Mouse (Mus musculus) forebrain, embryonic 16.5 days (tissue): ENCODE data around the gene Sash3. TPM values are rescaled to one million over a fixed set of nuclear protein-coding genes. Genes with fewer than 3 reads are reported as not detected.
A peak's percentile ranks its signal among the peaks of the same experiment; 100 is the strongest.

Experiments used
- ATAC-seq: fragments of 200-750 bp; cut with Nextera tagmentation; 2 replicates; pipeline ENCODE4 v1.8.0; 2017; ENCODE audit warnings: mild to moderate bottlenecking, moderate library complexity
- H3K27ac ChIP-seq: fragments of 300-500 bp; sonication (generic); 2 replicates; pipeline ENCODE4 v1.5.1; 2014; ENCODE audit warnings: low read length, control low read depth
- H3K27me3 ChIP-seq: fragments of 300-500 bp; sonication (generic); replicated peaks from 2 replicates; pipeline ENCODE4 v1.6.1; 2014; ENCODE audit warnings: low read length; ENCODE audit not compliant: control insufficient read depth, insufficient read depth
- H3K36me3 ChIP-seq: fragments of 300-500 bp; sonication (generic); 2 replicates; pipeline ENCODE4 v1.6.1; 2014; ENCODE audit not compliant: control insufficient read depth, insufficient read depth
- H3K4me1 ChIP-seq: fragments of 300-500 bp; sonication (generic); replicated peaks from 2 replicates; pipeline ENCODE4 v1.6.1; 2014; ENCODE audit warnings: low read length; ENCODE audit not compliant: control insufficient read depth, insufficient read depth
- H3K4me2 ChIP-seq: fragments of 300-500 bp; sonication (generic); 2 replicates; pipeline ENCODE4 v1.6.1; 2014; ENCODE audit warnings: mild to moderate bottlenecking, low read length, control low read depth
- H3K4me3 ChIP-seq: fragments of 300-500 bp; sonication (generic); replicated peaks from 2 replicates; pipeline ENCODE4 v1.5.1; 2014; ENCODE audit warnings: mild to moderate bottlenecking, low read length, control low read depth
- H3K9ac ChIP-seq: fragments of 300-500 bp; sonication (generic); replicated peaks from 2 replicates; pipeline ENCODE4 v1.6.1; 2014; ENCODE audit warnings: low read depth, low read length, control low read depth
- H3K9me3 ChIP-seq: fragments of 300-500 bp; sonication (generic); 2 replicates; pipeline ENCODE4 v1.6.1; 2016; ENCODE audit warnings: low read length; ENCODE audit not compliant: control insufficient read depth
- WGBS: fragments of 180-500 bp; shearing (Covaris S2); extraction: QIAGEN DNeasy Blood & Tissue Kit; methylation state at CpG from one replicate; pipeline ENCODE4 v1.1.7; 2014; 5-methylcytosine and 5-hydroxymethylcytosine counted together
- polyA plus RNA-seq: library from polyadenylated mRNA; unstranded; fragments of >200 nt; fragmentation: Nextera tagmentation; extraction: Ambion mirVana; gene quantifications from 2 replicates; pipeline ENCODE4 v1.2.1, GENCODE M21; 2015

Sash3 gene
- polyA plus RNA-seq, 1 experiment from 2014 or later: 0.90 TPM

DNA sequence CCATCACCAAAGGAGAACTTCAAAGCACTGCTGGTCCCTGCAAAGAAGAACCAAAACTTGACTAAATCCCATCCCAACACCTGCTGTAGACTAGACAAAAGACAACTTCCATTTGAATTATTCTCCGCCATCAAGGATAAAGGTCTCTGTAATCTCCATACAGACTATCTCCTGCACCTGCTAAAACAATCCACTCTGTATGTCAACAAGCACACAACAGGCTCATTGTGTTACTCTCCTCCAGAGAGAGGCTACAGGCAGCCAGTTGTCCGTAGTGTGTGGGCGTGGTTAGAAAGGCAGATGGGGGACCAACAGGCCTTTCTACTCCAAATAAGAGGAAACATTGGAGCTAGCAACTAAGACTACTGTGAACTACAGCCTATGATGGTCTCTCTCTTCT is 51.6 kb downstream of the Sash3 start:
- Histone ChIP-seq H3K4me1 (no peaks in the 10 kb centered on the region), H3K27ac (no peak overlapping the region), H3K36me3 (no peaks in the 10 kb centered on the region), H3K27me3 (no peaks in the 10 kb centered on the region), H3K9ac (no peak overlapping the region), H3K4me2 (no peak overlapping the region), H3K9me3 (no peaks in the 10 kb centered on the region), H3K4me3 (no peak overlapping the region)
- 76% methylated on average over 3 of the region's 3 CpGs for WGBS
- ATAC-seq: no peak

DNA sequence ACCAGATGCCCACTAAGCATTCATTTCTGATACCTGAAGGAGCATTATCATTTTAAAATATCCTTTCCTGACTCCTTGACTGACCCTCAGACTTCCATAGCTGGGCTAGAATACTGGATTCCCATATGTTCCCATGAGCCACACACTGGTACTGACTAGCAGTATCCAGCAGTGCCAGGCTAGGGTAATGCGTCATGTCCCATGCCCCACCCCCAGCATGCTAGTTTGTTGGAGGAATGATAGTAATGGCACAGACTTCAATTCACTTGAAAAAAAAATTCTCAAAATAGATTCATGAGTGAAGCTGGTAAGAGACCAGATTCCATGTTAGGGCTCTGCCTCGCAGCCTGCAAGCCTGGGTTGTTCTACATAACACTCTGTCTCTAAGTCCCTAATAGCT is 52.8 kb downstream of the Sash3 start:
- Histone ChIP-seq H3K4me2 (no peak overlapping the region), H3K36me3 (no peaks in the 10 kb centered on the region), H3K4me3 (no peak overlapping the region), H3K27ac (no peak overlapping the region), H3K4me1 (no peaks in the 10 kb centered on the region), H3K9ac (no peak overlapping the region), H3K9me3 (no peaks in the 10 kb centered on the region), H3K27me3 (no peaks in the 10 kb centered on the region)
- no peak for ATAC-seq
- WGBS: 86% methylated on average over 2 of the region's 2 CpGs

DNA sequence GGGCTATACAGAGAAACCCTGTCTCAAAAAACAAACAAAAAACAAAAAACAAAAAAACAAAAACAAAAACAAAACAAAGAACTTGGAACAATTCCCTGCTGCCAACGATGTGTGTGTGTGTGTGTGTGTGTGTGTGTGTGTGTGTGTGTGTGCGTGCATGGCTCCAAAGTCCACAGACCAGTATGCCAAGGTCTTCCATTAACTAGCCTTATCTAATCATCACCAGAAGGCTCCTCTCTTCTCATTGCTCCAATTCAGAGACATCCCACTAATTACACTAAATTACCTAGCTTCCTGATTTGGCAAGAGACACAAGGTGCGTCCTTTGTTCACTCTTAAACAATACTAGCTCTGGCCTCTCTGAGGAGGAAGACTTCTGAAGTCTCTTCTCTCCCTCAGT is 54.5 kb downstream of the Sash3 start:
- ATAC-seq: no peak
- H3K9me3 ChIP-seq: no peaks in the 10 kb centered on the region
- no peak overlapping the region for H3K4me3 ChIP-seq
- no peak overlapping the region for H3K9ac ChIP-seq
- H3K27me3 ChIP-seq: no peaks in the 10 kb centered on the region
- no peak overlapping the region for H3K27ac ChIP-seq
- no peak overlapping the region for H3K4me2 ChIP-seq
- 0 out of 2 replicates have a peak, but pooled peaks cover 5% of the 10 kb centered on the region for H3K4me1 ChIP-seq
- 82% methylated on average over 2 of the region's 3 CpGs for WGBS
- H3K36me3 ChIP-seq: no peaks in the 10 kb centered on the region

GRCm38 (mm10) chrX:48201973-48202372 is 55.7 kb downstream of the Sash3 start:
- 86% methylated on average over 7 of the region's 7 CpGs for WGBS
- ATAC-seq: no peak
- Histone ChIP-seq H3K4me1 (peaks cover 12% of the 10 kb centered on the region; the same call in 1 of the 2 replicates), H3K27me3 (no peaks in the 10 kb centered on the region), H3K9ac (no peak overlapping the region), H3K36me3 (no peaks in the 10 kb centered on the region), H3K27ac (no peak overlapping the region), H3K4me3 (no peak overlapping the region), H3K4me2 (no peak overlapping the region), H3K9me3 (no peaks in the 10 kb centered on the region)

DNA sequence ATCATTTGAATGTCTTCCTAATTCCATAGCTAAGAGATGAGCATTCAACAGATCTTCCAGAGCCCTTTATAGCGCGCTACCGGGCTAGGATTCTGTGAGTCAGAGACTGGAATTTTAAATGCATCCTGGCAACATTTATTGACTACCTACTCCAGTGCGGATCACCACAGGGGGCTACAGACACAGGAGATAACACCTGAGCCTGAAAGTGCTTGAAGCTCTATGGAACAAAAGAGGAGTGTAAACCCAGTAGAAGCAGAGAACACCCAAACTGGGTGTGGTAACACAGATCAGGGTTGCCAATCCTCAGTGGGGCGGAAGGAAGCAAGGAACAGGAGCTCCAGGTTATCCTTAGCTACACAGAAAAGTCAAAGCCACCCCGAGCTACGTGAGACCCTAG is 56.2 kb downstream of the Sash3 start:
- Histone ChIP-seq H3K27ac (no peak overlapping the region), H3K4me3 (no peak overlapping the region), H3K4me1 (peaks cover 12% of the 10 kb centered on the region; the same call in 1 of the 2 replicates), H3K36me3 (no peaks in the 10 kb centered on the region), H3K27me3 (no peaks in the 10 kb centered on the region), H3K9ac (no peak overlapping the region), H3K4me2 (no peak overlapping the region), H3K9me3 (no peaks in the 10 kb centered on the region)
- no peak for ATAC-seq
- 89% methylated on average over 7 of the region's 7 CpGs for WGBS

GRCm38 (mm10) chrX:48202995-48203394 is 56.8 kb downstream of the Sash3 start:
- H3K27me3 ChIP-seq: no peaks in the 10 kb centered on the region
- H3K4me2 ChIP-seq: no peak overlapping the region
- no peaks in the 10 kb centered on the region for H3K9me3 ChIP-seq
- H3K36me3 ChIP-seq: no peaks in the 10 kb centered on the region
- 86% methylated on average over 4 of the region's 4 CpGs for WGBS
- ATAC-seq: no peak
- H3K4me1 ChIP-seq: peaks cover 12% of the 10 kb centered on the region; the same call in 1 of the 2 replicates
- H3K27ac ChIP-seq: no peak overlapping the region
- H3K4me3 ChIP-seq: no peak overlapping the region
- H3K9ac ChIP-seq: no peak overlapping the region

GRCm38 (mm10) chrX:48203763-48204162 is 57.5 kb downstream of the Sash3 start:
- Histone ChIP-seq H3K36me3 (no peaks in the 10 kb centered on the region), H3K27me3 (no peaks in the 10 kb centered on the region), H3K4me2 (no peak overlapping the region), H3K4me3 (no peak overlapping the region), H3K27ac (no peak overlapping the region), H3K9ac (no peak overlapping the region), H3K4me1 (peaks cover 12% of the 10 kb centered on the region; the same call in 1 of the 2 replicates), H3K9me3 (no peaks in the 10 kb centered on the region)
- ATAC-seq: no peak
- WGBS: 87% methylated on average over 7 of the region's 7 CpGs

DNA sequence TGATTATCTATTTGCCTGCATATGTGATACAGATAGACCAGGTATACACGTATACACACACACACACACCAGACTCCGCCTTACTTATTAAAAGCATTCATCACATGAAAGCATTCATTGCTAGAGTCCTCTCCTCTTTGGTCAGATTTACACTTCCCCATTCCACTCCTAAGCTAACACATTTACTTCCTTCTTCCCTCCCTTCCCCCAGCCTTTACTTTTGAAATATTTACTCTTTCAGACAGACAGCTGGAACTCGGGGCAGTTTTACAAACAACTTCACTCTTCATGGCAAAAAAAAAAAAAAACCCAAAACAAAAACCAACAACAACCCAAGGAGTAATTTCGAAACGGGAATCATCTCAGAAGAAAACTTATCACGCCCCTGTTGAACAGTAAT is 58.2 kb downstream of the Sash3 start:
- H3K27me3 ChIP-seq: no peaks in the 10 kb centered on the region
- no peaks in the 10 kb centered on the region for H3K36me3 ChIP-seq
- no peak overlapping the region; the same call in 1 of the 2 replicates for H3K4me2 ChIP-seq
- 63% methylated on average over 6 of the region's 6 CpGs for WGBS
- peaks cover 12% of the 10 kb centered on the region; the same call in 1 of the 2 replicates for H3K4me1 ChIP-seq
- H3K4me3 ChIP-seq: no peak overlapping the region
- H3K9ac ChIP-seq: no peak overlapping the region
- no peak overlapping the region for H3K27ac ChIP-seq
- H3K9me3 ChIP-seq: no peaks in the 10 kb centered on the region
- no peak for ATAC-seq

GRCm38 (mm10) chrX:48207761-48208487 is 61.7 kb downstream of the Sash3 start:
- Histone ChIP-seq H3K4me3 (peak overlapping the region; percentile 68), H3K36me3 (no peaks in the 10 kb centered on the region), H3K9ac (peak overlapping the region; percentile 78), H3K27me3 (no peaks in the 10 kb centered on the region), H3K4me1 (peaks cover 12% of the 10 kb centered on the region; the same call in 1 of the 2 replicates), H3K4me2 (peak overlapping the region; percentile 58), H3K9me3 (no peaks in the 10 kb centered on the region), H3K27ac (peak overlapping the region; percentile 71)
- ATAC-seq: peak; percentile 80
- WGBS: 21% methylated on average over 34 of the region's 36 CpGs
